Mouse (Mus musculus) neural tube, embryonic 13.5 days (tissue): ENCODE measurements at regions not wholly inside any gene's neighbourhood (a gene's known extent, or its start where the extent isn't known, plus 50 kb on each side); places are given as distances from the start of the nearest gene placed in this dataset.
"Not testable (repeated sequence)": the region's sequence is repeated elsewhere in the genome, so short reads cannot be mapped to it uniquely, and the experiment has no call there.

Experiments used
- ATAC-seq: fragments of 200-750 bp; cut with Nextera tagmentation; 2 replicates; pipeline ENCODE4 v1.8.0; 2017; ENCODE audit warnings: low read depth, mild to moderate bottlenecking, moderate TSS enrichment, moderate library complexity
- H3K27ac ChIP-seq: fragments of 300-500 bp; sonication (generic); replicated peaks from 2 replicates; pipeline ENCODE4 v1.5.1; 2015; ENCODE audit warnings: moderate library complexity, mild to moderate bottlenecking, inconsistent platforms
- H3K27me3 ChIP-seq: fragments of 300-500 bp; sonication (generic); 2 replicates; pipeline ENCODE4 v1.6.1; 2015; ENCODE audit warnings: mild to moderate bottlenecking, inconsistent platforms
- H3K36me3 ChIP-seq: fragments of 300-500 bp; sonication (generic); 2 replicates; pipeline ENCODE4 v1.6.1; 2015; ENCODE audit warnings: mild to moderate bottlenecking, inconsistent platforms
- H3K4me1 ChIP-seq: fragments of 300-500 bp; sonication (generic); replicated peaks from 2 replicates; pipeline ENCODE4 v1.6.1; 2015; ENCODE audit warnings: inconsistent platforms
- H3K4me2 ChIP-seq: fragments of 300-500 bp; sonication (generic); 2 replicates; pipeline ENCODE4 v1.6.1; 2015; ENCODE audit warnings: inconsistent platforms, mild to moderate bottlenecking, moderate library complexity
- H3K4me3 ChIP-seq: fragments of 300-500 bp; sonication (generic); 2 replicates; pipeline ENCODE4 v1.5.1; 2015; ENCODE audit warnings: mild to moderate bottlenecking, inconsistent platforms
- H3K9ac ChIP-seq: fragments of 300-500 bp; sonication (generic); 2 replicates; pipeline ENCODE4 v1.6.1; 2015; ENCODE audit warnings: moderate library complexity, mild to moderate bottlenecking, inconsistent platforms
- H3K9me3 ChIP-seq: fragments of 300-500 bp; sonication (generic); 2 replicates; pipeline ENCODE4 v1.6.1; 2016; ENCODE audit warnings: inconsistent platforms
- WGBS: fragments of 180-500 bp; shearing (Covaris S2); methylation state at CpG from one replicate; pipeline ENCODE4 v1.1.7; 2015; 5-methylcytosine and 5-hydroxymethylcytosine counted together

- no peak overlapping the region for H3K4me3 ChIP-seq
- H3K27ac ChIP-seq = no peak overlapping the region
- no peak overlapping the region for H3K9ac ChIP-seq
- H3K9me3 ChIP-seq = peaks cover 8% of the 10 kb centered on the region; the same call in 1 of the 2 replicates
- no peak for ATAC-seq
- WGBS = 72% methylated on average over 2 of the region's 2 CpGs
- no peaks in the 10 kb centered on the region for H3K4me1 ChIP-seq
- no peaks in the 10 kb centered on the region for H3K27me3 ChIP-seq
- H3K36me3 ChIP-seq = no peaks in the 10 kb centered on the region
- H3K4me2 ChIP-seq = no peak overlapping the region
These were observed 79.7 kb upstream of the Scaf8 start for GRCm38 (mm10) chr17:3035099-3035498.

DNA sequence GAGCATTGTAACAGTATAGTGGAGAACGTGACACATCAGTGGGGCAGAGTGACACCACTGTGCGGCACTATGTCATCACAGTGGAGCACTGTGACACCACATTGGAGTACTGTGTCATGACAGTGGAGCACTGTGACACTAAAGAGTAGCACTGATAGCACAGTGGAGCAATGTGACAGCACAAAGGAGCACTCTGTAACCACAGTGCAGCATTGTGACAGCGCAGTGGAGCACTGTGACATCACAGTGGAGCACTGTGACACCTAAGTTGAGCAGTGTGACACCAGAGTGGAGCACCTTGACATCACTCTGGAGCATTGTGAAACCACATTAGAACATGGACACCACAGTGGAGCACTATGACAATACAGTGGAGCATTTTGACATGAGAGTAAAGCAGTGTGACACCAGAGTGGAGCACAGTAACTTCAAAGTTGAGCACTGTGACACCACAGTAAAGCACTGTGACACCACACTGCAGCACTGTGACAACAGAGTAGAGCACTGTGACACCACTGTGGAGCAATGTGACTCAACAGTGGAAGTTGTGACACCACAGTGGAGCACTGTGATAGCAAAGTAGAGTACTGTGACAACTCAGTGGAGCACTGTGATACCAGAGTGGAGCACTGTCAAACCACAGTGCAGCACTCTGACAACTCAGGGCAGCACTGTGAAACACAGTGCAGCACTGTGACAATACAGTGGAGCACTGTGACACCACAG lies 77.5 kb upstream of the Scaf8 start:
- no peaks in the 10 kb centered on the region for H3K36me3 ChIP-seq
- H3K27me3 ChIP-seq = no peaks in the 10 kb centered on the region
- WGBS = 45% methylated on average over 3 of the region's 3 CpGs
- 0 out of 2 replicates have a peak, but pooled peaks cover 5% of the 10 kb centered on the region for H3K9me3 ChIP-seq
- H3K4me1 ChIP-seq = no peaks in the 10 kb centered on the region
- no peak overlapping the region for H3K27ac ChIP-seq
- ATAC-seq = no peak
- no peak overlapping the region for H3K9ac ChIP-seq
- H3K4me2 ChIP-seq = no peak overlapping the region
- no peak overlapping the region for H3K4me3 ChIP-seq

DNA sequence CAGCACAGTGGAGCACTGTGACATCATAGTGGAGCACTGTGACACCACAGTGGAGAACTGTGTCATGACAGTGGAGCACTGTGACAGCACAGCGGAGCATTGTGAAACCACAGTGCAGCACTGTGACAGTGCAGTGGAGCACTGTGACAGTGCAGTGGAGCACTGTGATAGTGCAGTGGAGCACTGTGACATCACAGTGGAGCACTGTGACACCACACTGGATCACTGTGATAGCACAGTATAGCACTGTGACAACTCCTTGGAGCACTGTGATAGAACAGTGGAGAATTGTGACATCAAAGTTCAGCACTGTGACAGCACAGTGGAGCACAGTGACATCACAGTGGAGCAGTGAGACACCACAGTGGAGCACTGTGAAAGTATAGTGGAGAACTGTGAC lies 76.7 kb upstream of the Scaf8 start:
- H3K4me2 ChIP-seq = no peak overlapping the region
- WGBS = 76% methylated on average over 1 of the region's 1 CpGs
- no peak overlapping the region for H3K9ac ChIP-seq

DNA sequence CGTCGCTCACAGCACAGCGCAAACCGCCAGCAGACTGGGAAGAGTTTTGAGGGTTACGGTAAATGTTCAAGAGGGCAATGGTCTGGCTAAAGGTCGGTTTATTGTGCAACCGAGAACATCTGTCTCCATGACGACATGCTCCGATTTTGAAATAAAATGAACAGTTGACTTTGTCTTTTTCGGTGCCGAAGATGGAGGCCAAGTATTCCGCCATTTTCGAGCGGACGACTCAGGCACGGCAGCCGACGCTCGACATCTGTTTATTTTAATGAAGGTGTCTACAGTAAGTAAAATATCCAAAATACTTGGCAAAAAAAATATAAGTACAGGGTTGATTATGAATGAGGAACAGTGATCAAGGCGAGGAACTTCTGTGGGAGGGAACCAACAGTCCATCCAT lies 70.3 kb upstream of the Scaf8 start:
- ATAC-seq, H3K9ac ChIP-seq, H3K27ac ChIP-seq, H3K9me3 ChIP-seq, H3K27me3 ChIP-seq, H3K4me2 ChIP-seq, H3K4me1 ChIP-seq, H3K4me3 ChIP-seq, H3K36me3 ChIP-seq: not testable (repeated sequence)
- 88% methylated on average over 20 of the region's 20 CpGs for WGBS

More for the DNA sequence above, 76.7 kb upstream of the Scaf8 start:
- Histone ChIP-seq H3K27me3 (no peaks in the 10 kb centered on the region), H3K36me3 (no peaks in the 10 kb centered on the region), H3K9me3 (0 out of 2 replicates have a peak, but pooled peaks cover 5% of the 10 kb centered on the region), H3K4me3 (no peak overlapping the region), H3K27ac (no peak overlapping the region), H3K4me1 (no peaks in the 10 kb centered on the region)
- ATAC-seq = no peak

- not testable (repeated sequence) for H3K9ac ChIP-seq, ATAC-seq, H3K4me3 ChIP-seq, H3K27ac ChIP-seq, H3K4me1 ChIP-seq, H3K36me3 ChIP-seq, H3K27me3 ChIP-seq, H3K9me3 ChIP-seq, H3K4me2 ChIP-seq
- WGBS = 88% methylated on average over 4 of the region's 4 CpGs
These were observed 60.9 kb upstream of the Scaf8 start for GRCm38 (mm10) chr17:3053859-3054258.

- not testable (repeated sequence) for H3K4me2 ChIP-seq
These were observed 59.9 kb upstream of the Scaf8 start for GRCm38 (mm10) chr17:3054848-3055247.

GRCm38 (mm10) chr17:3055376-3055775 lies 59.4 kb upstream of the Scaf8 start:
- not testable (repeated sequence) for H3K9me3 ChIP-seq, H3K4me2 ChIP-seq, H3K4me1 ChIP-seq, H3K36me3 ChIP-seq, H3K9ac ChIP-seq, ATAC-seq, H3K27ac ChIP-seq, H3K4me3 ChIP-seq, H3K27me3 ChIP-seq
- 88% methylated on average over 3 of the region's 3 CpGs for WGBS

More at GRCm38 (mm10) chr17:3054848-3055247, 59.9 kb upstream of the Scaf8 start:
- WGBS = 38% methylated on average over 8 of the region's 8 CpGs
- ATAC-seq, H3K9ac ChIP-seq, H3K4me1 ChIP-seq, H3K4me3 ChIP-seq, H3K9me3 ChIP-seq, H3K36me3 ChIP-seq, H3K27me3 ChIP-seq, H3K27ac ChIP-seq: not testable (repeated sequence)

DNA sequence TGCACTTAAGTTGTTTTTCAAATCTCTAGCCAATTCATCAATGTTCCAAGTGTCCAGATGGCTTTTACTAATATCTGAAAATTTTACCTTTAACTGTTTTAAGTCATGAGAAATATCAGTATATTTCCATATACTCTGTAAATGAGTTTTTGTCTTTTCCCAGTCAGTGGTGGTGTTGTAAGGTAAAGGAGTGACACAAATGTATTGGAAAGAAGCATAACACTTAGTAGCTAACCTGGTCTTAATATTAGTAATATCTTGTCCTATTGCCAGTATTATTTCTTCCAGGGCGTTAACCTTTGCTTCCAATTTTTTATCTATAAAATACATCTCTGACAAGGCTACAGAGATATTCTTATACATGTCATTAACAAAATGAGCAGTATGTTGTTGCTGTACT lies 51.4 kb upstream of the Scaf8 start:
- not testable (repeated sequence) for H3K27ac ChIP-seq, H3K4me3 ChIP-seq, ATAC-seq, H3K9me3 ChIP-seq, H3K27me3 ChIP-seq, H3K4me1 ChIP-seq, H3K9ac ChIP-seq, H3K36me3 ChIP-seq, H3K4me2 ChIP-seq
- WGBS = 100% methylated on average over 1 of the region's 1 CpGs
